Mouse (Mus musculus) neural tube, embryonic 15.5 days (tissue): ENCODE data around the gene Slc26a11. TPM values are rescaled to one million over a fixed set of nuclear protein-coding genes. Genes with fewer than 3 reads are reported as not detected.

ENCODE experiments used
- ATAC-seq: fragments of 200-750 bp; cut with Nextera tagmentation; 2 replicates; pipeline ENCODE4 v1.8.0; 2017; ENCODE audit warnings: mild to moderate bottlenecking, moderate TSS enrichment, moderate library complexity; ENCODE audit not compliant: low FRiP score
- H3K27ac ChIP-seq: fragments of 300-500 bp; sonication (generic); replicated peaks from 2 replicates; pipeline ENCODE4 v1.5.1; 2015; ENCODE audit warnings: mild to moderate bottlenecking, inconsistent platforms
- H3K27me3 ChIP-seq: fragments of 300-500 bp; sonication (generic); replicated peaks from 2 replicates; pipeline ENCODE4 v1.6.1; 2015; ENCODE audit warnings: inconsistent platforms
- H3K36me3 ChIP-seq: fragments of 300-500 bp; sonication (generic); 2 replicates; pipeline ENCODE4 v1.6.1; 2015; ENCODE audit warnings: inconsistent platforms
- H3K4me1 ChIP-seq: fragments of 300-500 bp; sonication (generic); 2 replicates; pipeline ENCODE4 v1.6.1; 2015; ENCODE audit warnings: inconsistent platforms
- H3K4me2 ChIP-seq: fragments of 300-500 bp; sonication (generic); 2 replicates; pipeline ENCODE4 v1.6.1; 2015; ENCODE audit warnings: inconsistent platforms, mild to moderate bottlenecking, moderate library complexity
- H3K4me3 ChIP-seq: fragments of 300-500 bp; sonication (generic); replicated peaks from 2 replicates; pipeline ENCODE4 v1.5.1; 2015; ENCODE audit warnings: mild to moderate bottlenecking, inconsistent platforms
- H3K9ac ChIP-seq: fragments of 300-500 bp; sonication (generic); replicated peaks from 2 replicates; pipeline ENCODE4 v1.6.1; 2015; ENCODE audit warnings: mild to moderate bottlenecking, inconsistent platforms
- H3K9me3 ChIP-seq: fragments of 300-500 bp; sonication (generic); replicated peaks from 2 replicates; pipeline ENCODE4 v1.6.1; 2016; ENCODE audit warnings: inconsistent platforms
- WGBS: fragments of 180-500 bp; shearing (Covaris S2); methylation state at CpG from one replicate; pipeline ENCODE4 v1.1.7; 2015; ENCODE audit warnings: mixed read lengths; 5-methylcytosine and 5-hydroxymethylcytosine counted together
- microRNA counts: library from miRNA; unstranded; fragments of <30 nt; microRNA quantifications from one replicate; lab custom pipeline; 2016
- microRNA-seq: library from miRNA; unstranded; fragments of <30 nt; microRNA quantifications from one replicate; pipeline ENCODE4, GENCODE M21; 2017
- polyA plus RNA-seq: library from polyadenylated mRNA; unstranded; fragments of >200 nt; fragmentation: Nextera tagmentation; extraction: Ambion mirVana; gene quantifications from 2 replicates; pipeline ENCODE4 v1.2.1, GENCODE M21; 2015

Slc26a11 gene
- polyA plus RNA-seq, 1 experiment from 2014 or later: 5.8 TPM

DNA sequence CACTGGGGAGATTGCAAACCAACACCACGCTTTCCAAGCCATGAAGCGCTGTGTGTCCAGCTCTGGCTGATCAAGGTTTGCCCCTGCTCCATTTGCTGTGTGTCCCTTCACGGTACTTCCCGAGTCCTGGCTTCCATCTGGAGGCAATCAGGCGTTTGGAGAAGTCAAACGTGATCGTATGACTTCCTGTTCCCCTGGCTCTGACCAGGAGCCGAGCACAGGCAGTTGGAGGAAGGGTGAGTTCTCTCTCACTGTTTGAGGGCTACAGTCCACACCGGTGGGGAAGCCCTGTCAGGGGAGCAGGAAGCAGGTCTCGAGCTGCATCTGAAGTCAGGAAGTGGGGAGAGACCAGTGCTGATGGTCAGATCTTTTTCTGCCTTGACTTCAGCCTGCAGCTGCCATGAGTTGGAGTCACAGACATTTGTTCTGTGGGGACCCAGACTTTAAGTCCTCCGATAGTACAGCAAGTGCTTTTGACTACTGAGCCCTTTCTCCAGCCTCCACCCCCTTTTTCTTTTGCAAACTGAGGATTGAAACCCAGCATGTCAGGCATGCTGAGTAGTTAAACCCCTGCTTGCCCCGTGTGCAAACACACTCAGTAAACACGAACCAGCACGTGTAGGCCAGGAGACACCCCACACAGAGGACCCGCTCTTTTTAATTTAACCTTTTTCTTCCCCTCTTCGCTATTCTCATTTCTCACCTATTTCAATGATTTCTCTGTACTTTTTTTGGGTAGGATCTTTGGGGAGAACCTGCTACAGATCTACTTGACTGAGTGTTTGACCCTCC is 64.2 kb downstream of the Slc26a11 start:
- H3K9ac ChIP-seq: no peak overlapping the region
- H3K4me1 ChIP-seq: no peaks in the 10 kb centered on the region
- H3K27me3 ChIP-seq: no peaks in the 10 kb centered on the region
- no peak overlapping the region for H3K27ac ChIP-seq
- H3K9me3 ChIP-seq: no peaks in the 10 kb centered on the region
- H3K36me3 ChIP-seq: no peaks in the 10 kb centered on the region
- ATAC-seq: no peak
- H3K4me2 ChIP-seq: no peak overlapping the region
- WGBS: 72% methylated on average over 16 of the region's 16 CpGs
- H3K4me3 ChIP-seq: no peak overlapping the region

- ATAC-seq: no peak
These were observed 65.1 kb downstream of the Slc26a11 start for GRCm38 (mm10) chr11:119420426-119420825.

DNA sequence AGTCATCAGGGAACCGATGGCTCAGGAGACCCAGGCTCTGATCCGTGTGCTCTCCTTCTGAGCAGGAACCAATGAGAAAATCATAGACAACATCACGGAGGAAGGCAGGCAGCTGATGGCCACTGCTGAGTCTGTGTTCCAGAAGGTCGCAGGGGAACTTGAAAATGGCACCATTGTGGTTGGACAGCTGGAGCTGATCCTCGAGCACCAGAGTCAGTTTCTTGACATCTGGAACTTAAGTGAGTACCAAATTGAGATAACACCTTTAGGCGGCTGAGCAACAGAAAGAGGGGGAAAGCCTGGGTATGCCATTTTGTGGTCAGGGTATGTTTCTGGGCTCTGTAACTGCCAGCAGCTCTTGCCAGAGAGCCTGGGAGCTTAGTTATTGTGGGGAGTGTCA is 72.1 kb downstream of the Slc26a11 start:
- Histone ChIP-seq H3K9ac (no peak overlapping the region), H3K27me3 (no peaks in the 10 kb centered on the region), H3K36me3 (no peaks in the 10 kb centered on the region), H3K27ac (no peak overlapping the region), H3K4me2 (no peak overlapping the region), H3K4me3 (no peak overlapping the region), H3K4me1 (peaks cover 10% of the 10 kb centered on the region), H3K9me3 (no peaks in the 10 kb centered on the region)
- WGBS: 87% methylated on average over 6 of the region's 6 CpGs
- ATAC-seq: no peak

More at GRCm38 (mm10) chr11:119420426-119420825, 65.1 kb downstream of the Slc26a11 start:
- Histone ChIP-seq H3K4me1 (no peaks in the 10 kb centered on the region), H3K27ac (no peak overlapping the region), H3K4me3 (no peak overlapping the region), H3K36me3 (no peaks in the 10 kb centered on the region), H3K9me3 (no peaks in the 10 kb centered on the region), H3K4me2 (no peak overlapping the region), H3K27me3 (no peaks in the 10 kb centered on the region), H3K9ac (no peak overlapping the region)
- WGBS: 87% methylated on average over 5 of the region's 5 CpGs

- H3K4me1 ChIP-seq: peaks cover 10% of the 10 kb centered on the region
- H3K27ac ChIP-seq: no peak overlapping the region
- H3K4me3 ChIP-seq: peak overlapping the region; percentile 37
- no peaks in the 10 kb centered on the region for H3K9me3 ChIP-seq
- peak overlapping the region; percentile 74 for H3K4me2 ChIP-seq
- H3K27me3 ChIP-seq: no peaks in the 10 kb centered on the region
- WGBS: 90% methylated on average over 5 of the region's 5 CpGs
- 0 out of 2 replicates have a peak overlapping the region, but pooled peaks have one; percentile 26 for H3K9ac ChIP-seq
- no peaks in the 10 kb centered on the region for H3K36me3 ChIP-seq
- no peak for ATAC-seq
These were observed 72.6 kb downstream of the Slc26a11 start for GRCm38 (mm10) chr11:119427986-119428385.

GRCm38 (mm10) chr11:119428649-119429136 is 73.3 kb downstream of the Slc26a11 start:
- no peaks in the 10 kb centered on the region for H3K36me3 ChIP-seq
- peak overlapping the region; percentile 74 for H3K4me2 ChIP-seq
- no peaks in the 10 kb centered on the region for H3K27me3 ChIP-seq
- no peak for ATAC-seq
- H3K27ac ChIP-seq: peak overlapping the region; percentile 56; the same call in 1 of the 2 replicates
- no peaks in the 10 kb centered on the region for H3K9me3 ChIP-seq
- peak overlapping the region; percentile 32; the same call in 1 of the 2 replicates for H3K9ac ChIP-seq
- peaks cover 10% of the 10 kb centered on the region for H3K4me1 ChIP-seq
- peak overlapping the region; percentile 37 for H3K4me3 ChIP-seq
- WGBS: 1% methylated on average over 22 of the region's 35 CpGs

MicroRNA genes within 50 kb of the gene (microRNA counts, 519-probe panel; counts per million panel counts)
- microRNA mmu-miR-1932 (lab: Ali Mortazavi, UCI): not detected

Small RNAs within 50 kb of the gene (microRNA-seq; reads per million reads assigned to microRNA genes)
- not detected for gene Mir1932

Other genes starting within 250 kb of the Slc26a11 start
- gene Tbc1d16, start 127.1 kb upstream of the Slc26a11 start, polyA plus RNA-seq: 43.9 and 47.4 TPM in 2 replicates
- 12.6 and 13.2 TPM in 2 replicates for gene Ccdc40, start 127.0 kb upstream of the Slc26a11 start, polyA plus RNA-seq
- 102 and 105 TPM in 2 replicates for gene Gaa, start 87.7 kb upstream of the Slc26a11 start, polyA plus RNA-seq
- gene Eif4a3, start 55.5 kb upstream of the Slc26a11 start, polyA plus RNA-seq: 241 and 279 TPM in 2 replicates
- 0.33 and 0.69 TPM in 2 replicates for gene Card14, start 47.8 kb upstream of the Slc26a11 start, polyA plus RNA-seq
- gene Sgsh, start within 50 bp of the Slc26a11 start, polyA plus RNA-seq: 4.7 and 5.6 TPM in 2 replicates
- 1.1 and 3.9 TPM in 2 replicates for gene Rnf213, start 37.5 kb downstream of the Slc26a11 start, polyA plus RNA-seq
- 15.1 and 15.8 TPM in 2 replicates for gene Endov, start 135.8 kb downstream of the Slc26a11 start, polyA plus RNA-seq
- gene Nptx1, start 192.2 kb downstream of the Slc26a11 start, polyA plus RNA-seq: 26.0 and 28.3 TPM in 2 replicates
- gene Rptor, start 247.3 kb downstream of the Slc26a11 start, polyA plus RNA-seq: 10.4 and 11.7 TPM in 2 replicates